Mouse (Mus musculus) intestine, embryonic 16.5 days (tissue): ENCODE data around the gene Egfem1. TPM values are rescaled to one million over a fixed set of nuclear protein-coding genes. Genes with fewer than 3 reads are reported as not detected.

Experiments used
- ATAC-seq: fragments of 200-750 bp; cut with Nextera tagmentation; 2 replicates; pipeline ENCODE4 v1.8.0; 2017; ENCODE audit warnings: moderate TSS enrichment, moderate library complexity
- H3K27ac ChIP-seq: fragments of 300-500 bp; sonication (generic); 2 replicates; pipeline ENCODE4 v1.5.1; 2014; ENCODE audit warnings: mild to moderate bottlenecking, low read length
- H3K27me3 ChIP-seq: fragments of 300-500 bp; sonication (generic); replicated peaks from 2 replicates; pipeline ENCODE4 v1.6.1; 2014; ENCODE audit warnings: low read length, control low read depth, mixed read lengths; ENCODE audit not compliant: control insufficient read depth, insufficient read depth
- H3K36me3 ChIP-seq: fragments of 300-500 bp; sonication (generic); 2 replicates; pipeline ENCODE4 v1.6.1; 2014; ENCODE audit warnings: low read length, control low read depth; ENCODE audit not compliant: control insufficient read depth, insufficient read depth
- H3K4me1 ChIP-seq: fragments of 300-500 bp; sonication (generic); 2 replicates; pipeline ENCODE4 v1.6.1; 2014; ENCODE audit warnings: low read length, control low read depth, mixed read lengths; ENCODE audit not compliant: control insufficient read depth, insufficient read depth
- H3K4me2 ChIP-seq: fragments of 300-500 bp; sonication (generic); 2 replicates; pipeline ENCODE4 v1.6.1; 2014; ENCODE audit warnings: low read depth, low read length, control low read depth
- H3K4me3 ChIP-seq: fragments of 300-500 bp; sonication (generic); 2 replicates; pipeline ENCODE4 v1.5.1; 2014; ENCODE audit warnings: mild to moderate bottlenecking, low read length
- H3K9ac ChIP-seq: fragments of 300-500 bp; sonication (generic); 2 replicates; pipeline ENCODE4 v1.6.1; 2014; ENCODE audit warnings: low read depth, low read length
- H3K9me3 ChIP-seq: fragments of 300-500 bp; sonication (generic); 2 replicates; pipeline ENCODE4 v1.6.1; 2016; ENCODE audit warnings: low read length, control low read depth; ENCODE audit not compliant: control insufficient read depth
- WGBS: fragments of 180-500 bp; shearing (Covaris S2); extraction: QIAGEN DNeasy Blood & Tissue Kit; methylation state at CpG from one replicate; pipeline ENCODE4 v1.1.7; 2014; 5-methylcytosine and 5-hydroxymethylcytosine counted together
- polyA plus RNA-seq: library from polyadenylated mRNA; unstranded; fragments of >200 nt; fragmentation: Nextera tagmentation; extraction: Ambion mirVana; gene quantifications from 2 replicates; pipeline ENCODE4 v1.2.1, GENCODE M21; 2015

Gene Egfem1
- polyA plus RNA-seq, 1 experiment from 2014 or later = 0.33 TPM

DNA sequence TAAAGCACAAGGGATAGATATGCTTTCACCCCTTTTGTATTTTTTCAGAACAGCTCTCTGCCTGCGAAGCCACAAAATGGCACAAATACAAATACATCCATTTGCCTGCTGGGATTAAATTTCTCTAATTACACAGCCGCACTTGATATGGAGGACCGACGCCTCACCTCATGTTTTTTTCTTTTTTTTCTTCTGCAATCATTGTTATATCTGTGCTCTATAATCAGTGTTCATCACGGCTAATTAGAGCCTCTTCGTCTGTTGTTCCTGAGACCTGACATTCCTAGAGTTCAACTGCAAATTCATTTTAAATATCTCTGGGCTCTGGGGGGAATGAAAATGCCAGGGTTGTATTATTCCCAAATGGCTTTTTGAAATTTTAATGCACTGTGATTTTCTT lies 417.4 kb downstream of the Egfem1 start:
- 82% methylated on average over 6 of the region's 6 CpGs for WGBS
- no peak for ATAC-seq
- H3K9me3 ChIP-seq = no peaks in the 10 kb centered on the region
- no peaks in the 10 kb centered on the region for H3K4me1 ChIP-seq
- no peak overlapping the region for H3K27ac ChIP-seq
- no peaks in the 10 kb centered on the region for H3K36me3 ChIP-seq
- no peak overlapping the region for H3K9ac ChIP-seq
- no peak overlapping the region for H3K4me2 ChIP-seq
- H3K4me3 ChIP-seq = no peak overlapping the region
- H3K27me3 ChIP-seq = no peaks in the 10 kb centered on the region

DNA sequence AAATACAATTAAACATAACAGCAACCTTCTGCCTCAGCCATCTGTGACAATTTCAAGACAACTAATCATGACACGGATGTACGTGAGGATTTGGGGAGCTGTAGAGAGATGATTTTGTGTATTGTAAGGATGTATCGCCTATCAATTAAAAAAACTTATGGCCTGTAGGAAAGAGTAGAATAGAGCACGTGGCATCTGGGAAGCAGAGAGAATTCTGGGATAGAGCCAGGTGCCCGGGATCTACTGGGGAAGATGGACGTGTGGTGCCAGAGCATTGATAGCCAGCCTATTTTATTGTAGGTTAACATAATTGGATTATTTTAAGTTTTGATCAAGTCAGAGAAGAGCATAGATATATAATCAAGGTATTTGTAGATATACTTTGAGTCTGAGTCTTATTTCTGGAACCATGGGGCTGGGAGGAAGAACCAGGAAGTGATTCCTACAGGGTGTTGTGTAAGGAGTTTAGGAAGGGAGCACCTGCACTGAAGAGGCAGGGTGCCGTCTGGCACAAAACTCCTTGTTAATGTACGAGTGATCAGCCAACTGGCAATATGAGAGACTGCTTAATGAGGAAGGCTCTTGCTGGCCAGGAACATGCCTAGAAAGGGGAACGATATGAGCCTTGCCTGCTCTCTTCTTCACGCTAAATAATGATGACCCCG lies 443.6 kb downstream of the Egfem1 start:
- Histone ChIP-seq H3K4me2 (no peak overlapping the region), H3K9me3 (no peaks in the 10 kb centered on the region), H3K9ac (no peak overlapping the region), H3K36me3 (no peaks in the 10 kb centered on the region), H3K27ac (no peak overlapping the region), H3K4me3 (no peak overlapping the region), H3K27me3 (no peaks in the 10 kb centered on the region), H3K4me1 (no peaks in the 10 kb centered on the region)
- 86% methylated on average over 11 of the region's 11 CpGs for WGBS
- ATAC-seq = no peak

DNA sequence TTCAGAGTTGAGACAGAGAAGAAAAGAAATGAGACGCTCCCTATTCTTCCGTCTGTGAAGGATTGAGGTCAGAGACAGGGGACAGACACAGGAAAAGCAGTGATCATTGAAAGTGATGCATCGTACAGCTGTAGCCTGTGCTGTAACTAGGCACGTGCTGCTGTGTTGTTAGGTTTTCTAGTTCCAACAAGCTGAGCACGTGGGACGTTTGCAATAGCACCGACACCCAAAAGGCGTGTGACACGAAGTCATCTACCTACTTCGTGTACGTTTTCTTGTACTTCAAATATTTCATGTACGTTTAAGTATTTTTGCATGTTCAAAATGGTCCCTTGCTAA lies 444.1 kb downstream of the Egfem1 start:
- no peak for ATAC-seq
- WGBS = 85% methylated on average over 12 of the region's 12 CpGs
- H3K9me3 ChIP-seq = no peaks in the 10 kb centered on the region

DNA sequence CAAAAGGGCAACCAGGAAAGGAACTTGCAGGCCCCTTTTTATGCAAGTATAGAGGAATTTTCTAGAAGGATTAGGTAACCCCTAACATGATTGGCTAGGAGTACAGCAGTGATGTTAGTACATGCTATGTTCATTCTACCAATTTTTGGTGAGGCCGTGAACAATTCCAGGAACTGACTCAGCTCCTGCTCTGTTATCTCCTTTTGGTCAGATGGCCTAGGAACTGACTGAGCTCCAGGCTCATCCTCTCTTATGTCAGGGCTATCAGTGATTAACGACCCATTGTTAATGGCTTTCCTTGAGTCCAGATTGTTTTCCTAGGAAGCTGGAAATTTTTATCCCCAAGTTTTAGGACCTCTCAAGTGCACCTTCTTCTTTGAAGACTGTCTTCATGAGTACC lies 457.4 kb downstream of the Egfem1 start:
- H3K36me3 ChIP-seq = no peaks in the 10 kb centered on the region
- H3K9me3 ChIP-seq = no peaks in the 10 kb centered on the region
- no peak for ATAC-seq
- no peak overlapping the region for H3K4me3 ChIP-seq
- 47% methylated on average over 2 of the region's 2 CpGs for WGBS
- no peaks in the 10 kb centered on the region for H3K4me1 ChIP-seq
- no peak overlapping the region for H3K9ac ChIP-seq
- H3K27me3 ChIP-seq = no peaks in the 10 kb centered on the region
- no peak overlapping the region for H3K4me2 ChIP-seq
- H3K27ac ChIP-seq = no peak overlapping the region

More for the DNA sequence above, 444.1 kb downstream of the Egfem1 start:
- Histone ChIP-seq H3K4me3 (no peak overlapping the region), H3K27ac (no peak overlapping the region), H3K4me2 (no peak overlapping the region), H3K36me3 (no peaks in the 10 kb centered on the region), H3K27me3 (no peaks in the 10 kb centered on the region), H3K4me1 (no peaks in the 10 kb centered on the region), H3K9ac (no peak overlapping the region)

DNA sequence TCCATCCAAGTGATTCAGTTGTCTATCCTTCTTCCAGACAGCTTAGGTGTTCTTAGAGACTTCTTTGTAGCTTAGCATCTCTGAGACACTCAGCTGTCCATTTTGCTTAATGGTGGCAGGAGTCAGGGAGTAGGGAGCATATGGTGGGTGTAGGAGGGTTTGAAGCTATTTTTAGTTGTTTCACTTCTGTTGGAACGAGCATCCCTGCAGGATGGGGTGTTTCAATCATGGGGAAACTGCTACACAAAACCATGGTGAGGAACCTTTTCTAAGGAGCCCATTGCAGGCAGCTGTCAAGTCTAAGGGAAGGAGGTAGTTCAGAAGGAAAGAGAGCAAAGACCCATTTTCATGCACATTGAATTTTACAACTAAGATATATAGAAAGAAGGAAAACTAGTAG lies 458.1 kb downstream of the Egfem1 start:
- Histone ChIP-seq H3K9me3 (no peaks in the 10 kb centered on the region), H3K4me3 (no peak overlapping the region), H3K4me1 (no peaks in the 10 kb centered on the region), H3K27ac (no peak overlapping the region), H3K36me3 (no peaks in the 10 kb centered on the region), H3K4me2 (no peak overlapping the region), H3K9ac (no peak overlapping the region), H3K27me3 (no peaks in the 10 kb centered on the region)
- 30% methylated on average over 1 of the region's 1 CpGs for WGBS
- no peak for ATAC-seq

DNA sequence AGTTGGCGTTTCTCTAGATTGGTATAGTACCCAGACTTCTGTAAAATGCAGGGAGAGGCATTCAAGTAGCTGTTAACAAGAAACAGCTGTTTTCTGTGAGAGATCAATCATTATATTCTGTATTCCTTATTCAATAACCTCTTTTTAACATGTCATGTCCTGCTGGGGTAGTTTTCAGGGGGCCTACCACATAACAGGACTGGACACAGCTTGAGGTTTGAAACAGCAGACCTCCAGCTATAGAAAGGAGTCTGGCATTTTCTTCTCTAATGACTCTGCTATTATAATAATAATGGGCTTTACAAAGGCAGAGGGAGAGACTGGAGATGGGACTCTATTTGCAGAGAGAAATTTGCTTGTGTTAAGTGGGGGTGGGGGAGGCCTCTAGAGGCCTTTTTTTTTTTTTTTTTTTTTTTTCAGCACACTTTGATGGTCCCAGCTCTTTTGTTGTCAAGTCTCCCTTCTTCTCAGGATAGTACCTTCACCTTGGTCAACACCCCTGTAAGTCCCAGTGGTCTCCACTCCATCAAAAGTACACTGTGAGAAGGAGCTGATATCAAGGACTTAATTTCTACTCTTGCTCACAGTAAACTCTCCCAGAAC lies 459.8 kb downstream of the Egfem1 start:
- Histone ChIP-seq H3K36me3 (no peaks in the 10 kb centered on the region), H3K9me3 (no peaks in the 10 kb centered on the region), H3K27ac (no peak overlapping the region), H3K4me2 (no peak overlapping the region), H3K4me3 (no peak overlapping the region), H3K4me1 (no peaks in the 10 kb centered on the region), H3K27me3 (no peaks in the 10 kb centered on the region), H3K9ac (no peak overlapping the region)
- no peak for ATAC-seq
- 59% methylated on average over 1 of the region's 1 CpGs for WGBS

DNA sequence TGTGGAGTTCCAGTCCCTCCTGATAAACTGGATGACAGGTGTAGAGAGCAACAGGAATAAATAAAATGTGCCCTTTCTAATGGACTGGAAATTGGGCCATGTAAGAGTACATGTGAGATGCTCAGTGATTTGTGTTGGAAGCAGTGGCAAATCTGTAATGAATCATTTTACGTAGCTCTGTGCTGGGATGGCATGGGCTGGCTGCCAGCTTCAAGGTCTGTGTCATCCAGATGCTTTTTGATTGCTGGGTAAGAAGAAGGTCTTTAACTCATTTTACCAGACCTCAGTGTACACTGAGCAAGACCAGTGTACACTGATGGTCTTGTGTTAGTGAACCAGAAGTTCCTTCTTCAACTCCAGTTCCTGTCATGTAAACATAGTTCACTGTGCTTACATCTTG lies 462.2 kb downstream of the Egfem1 start:
- no peaks in the 10 kb centered on the region for H3K36me3 ChIP-seq
- H3K27ac ChIP-seq = no peak overlapping the region
- no peak overlapping the region for H3K4me2 ChIP-seq
- H3K4me1 ChIP-seq = no peaks in the 10 kb centered on the region
- 58% methylated on average over 1 of the region's 1 CpGs for WGBS
- no peaks in the 10 kb centered on the region for H3K9me3 ChIP-seq
- no peak overlapping the region for H3K4me3 ChIP-seq
- H3K9ac ChIP-seq = no peak overlapping the region
- H3K27me3 ChIP-seq = no peaks in the 10 kb centered on the region
- ATAC-seq = no peak

DNA sequence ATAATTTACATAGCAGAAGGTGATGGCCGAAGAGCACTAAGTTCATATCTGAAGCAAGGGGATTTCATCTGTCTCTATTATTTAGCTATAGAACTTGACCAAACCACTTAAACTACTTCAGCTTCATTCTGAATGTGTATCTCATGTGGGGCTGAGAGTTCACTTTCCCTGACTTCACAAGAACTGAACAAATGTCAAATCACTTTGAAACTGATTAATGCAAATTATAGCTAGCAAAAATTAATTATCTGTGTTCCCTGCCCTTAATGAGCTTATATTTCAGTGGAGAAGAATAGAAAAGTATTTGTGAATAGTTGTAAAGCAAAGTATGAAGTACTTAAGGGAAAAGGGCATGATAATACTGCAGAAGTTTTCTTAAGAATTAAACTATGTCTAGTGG lies 481.3 kb downstream of the Egfem1 start:
- H3K27me3 ChIP-seq = no peaks in the 10 kb centered on the region
- no peak for ATAC-seq
- WGBS = 93% methylated on average over 1 of the region's 1 CpGs

DNA sequence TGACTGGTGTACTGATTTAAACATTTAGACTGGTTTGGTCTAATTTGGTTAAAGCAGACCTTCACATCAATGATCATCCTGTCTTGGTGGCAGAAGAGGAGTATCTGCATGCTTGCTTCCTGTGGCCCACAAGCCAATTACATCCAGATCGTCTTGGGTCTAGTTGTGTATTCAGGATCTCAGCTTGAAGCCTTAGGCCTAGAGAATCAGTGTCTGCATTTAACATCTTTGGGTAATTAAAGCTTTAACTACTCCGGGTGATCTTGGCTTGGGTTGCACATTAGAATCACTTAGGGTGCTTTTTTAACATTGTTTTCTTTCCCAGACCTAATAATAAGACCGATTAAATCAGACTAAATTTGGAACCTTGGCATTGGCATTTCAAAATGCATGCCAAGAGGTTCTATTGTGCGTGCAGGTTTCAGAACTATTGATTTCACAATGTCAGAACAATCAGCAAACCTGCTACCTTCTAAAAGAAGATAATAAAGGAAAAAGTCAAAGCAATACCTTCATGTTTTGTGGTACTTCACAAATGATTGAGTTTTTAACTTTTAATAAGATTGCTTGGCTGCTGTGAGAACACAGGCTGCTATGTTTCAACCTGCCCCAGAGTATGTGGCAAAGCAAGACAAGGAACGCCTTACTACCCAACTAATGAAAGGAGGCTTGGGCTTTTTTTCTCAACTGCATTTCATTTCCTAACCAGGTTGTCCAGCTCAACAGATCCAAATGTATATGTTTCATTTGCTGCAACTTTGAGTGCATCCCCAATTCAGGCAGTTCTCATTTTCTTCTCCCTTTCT lies 496.4 kb downstream of the Egfem1 start:
- ATAC-seq = no peak
- no peak overlapping the region for H3K4me2 ChIP-seq
- no peaks in the 10 kb centered on the region for H3K36me3 ChIP-seq
- H3K9me3 ChIP-seq = no peaks in the 10 kb centered on the region
- no peaks in the 10 kb centered on the region for H3K27me3 ChIP-seq
- H3K27ac ChIP-seq = no peak overlapping the region
- 71% methylated on average over 5 of the region's 5 CpGs for WGBS
- no peak overlapping the region for H3K4me3 ChIP-seq
- no peaks in the 10 kb centered on the region for H3K4me1 ChIP-seq
- no peak overlapping the region for H3K9ac ChIP-seq

More for the DNA sequence above, 481.3 kb downstream of the Egfem1 start:
- Histone ChIP-seq H3K4me1 (no peaks in the 10 kb centered on the region), H3K27ac (no peak overlapping the region), H3K9me3 (no peaks in the 10 kb centered on the region), H3K4me2 (no peak overlapping the region), H3K9ac (no peak overlapping the region), H3K4me3 (no peak overlapping the region), H3K36me3 (no peaks in the 10 kb centered on the region)
